Mouse (Mus musculus) granulocyte monocyte progenitor cell, adult 5-6 weeks (primary cell): ENCODE results near the gene Plppr5. TPM values are rescaled to one million over a fixed set of nuclear protein-coding genes. Genes with fewer than 3 reads are reported as not detected.
A peak's percentile ranks its signal among the peaks of the same experiment; 100 is the strongest.

ENCODE experiments used
- ATAC-seq: replicated peaks from 2 replicates; pipeline ENCODE4 v1.8.0; 2016; ENCODE audit warnings: mild to moderate bottlenecking, moderate TSS enrichment, inconsistent platforms; ENCODE audit not compliant: poor library complexity, severe bottlenecking
- total RNA-seq, 2 experiments: library from RNA; stranded (forward) in 1 of 2; stranded (reverse) in 1 of 2; fragments of 200-712, 200-1000 nt in 1 of 2; fragments of >200 nt in 1 of 2; fragmentation: Nextera tagmentation in 1 of 2; gene quantifications; 2 replicates each; pipeline ENCODE4 v1.2.3; 2014 to 2017

The Plppr5 gene
- total RNA-seq (2014; fragmentation: Nextera tagmentation) (not detected in 2 replicates), total RNA-seq (2017) (not detected in 2 replicates)

DNA sequence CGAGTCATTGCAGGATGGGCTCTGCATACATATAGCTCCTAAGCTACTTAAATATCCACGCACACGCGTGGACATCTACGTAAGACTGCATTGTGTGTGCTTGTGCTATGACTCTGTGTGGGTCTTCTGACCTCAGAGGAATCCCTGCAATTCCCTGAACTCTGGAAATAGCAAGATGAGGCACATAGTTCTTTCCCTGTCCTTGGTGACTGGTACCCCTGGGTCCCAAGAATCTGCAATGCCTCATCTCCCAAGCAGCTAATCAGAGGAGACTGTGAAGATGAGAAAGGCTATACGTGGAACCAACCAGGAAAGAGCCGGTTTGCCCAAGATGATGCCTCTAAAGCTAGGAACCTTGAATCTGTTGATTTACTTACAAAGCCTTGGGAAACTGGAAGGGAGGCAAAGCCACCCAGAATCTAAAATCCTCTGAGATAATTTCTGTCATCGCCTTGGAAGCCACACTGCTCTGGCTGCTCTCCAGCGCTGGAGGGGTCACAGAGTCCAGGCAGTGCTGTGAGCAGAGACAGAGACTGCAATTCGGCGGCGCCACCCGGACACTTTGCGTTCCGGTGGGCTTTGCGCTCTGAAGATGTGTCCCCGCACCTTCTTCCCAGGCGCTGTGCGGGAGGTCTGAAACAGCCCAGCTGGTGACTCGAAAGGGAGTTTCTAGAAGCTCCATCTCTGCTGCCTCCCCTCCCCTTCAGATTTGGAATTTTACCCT, at the start of gene Plppr5:
Plppr5 (plus strand) TSS at position 308 of the 724 bp plus-strand sequence.
- ATAC-seq = 0 out of 2 replicates have a peak, but pooled peaks have one; percentile 20

DNA sequence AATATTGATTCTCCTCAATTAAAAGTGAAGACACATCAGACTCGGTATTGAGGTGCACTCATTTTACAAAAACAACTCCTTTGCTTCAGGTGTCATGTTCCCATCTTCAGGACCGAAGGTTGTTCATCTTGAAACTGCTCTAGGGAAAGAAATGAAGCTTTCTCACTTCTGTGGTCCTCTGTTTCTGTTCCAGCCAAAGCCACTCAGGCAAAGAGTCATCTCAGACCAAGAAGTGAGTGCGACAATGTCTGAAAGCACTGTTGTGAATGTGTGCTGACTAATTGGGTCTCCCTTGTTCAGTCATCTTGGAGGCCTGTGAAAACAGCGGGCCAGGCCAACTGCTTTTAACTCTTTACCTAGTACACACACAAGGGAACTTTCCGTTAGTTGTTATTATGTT, 24.7 kb upstream of the Plppr5 start:
- ATAC-seq = no peak

DNA sequence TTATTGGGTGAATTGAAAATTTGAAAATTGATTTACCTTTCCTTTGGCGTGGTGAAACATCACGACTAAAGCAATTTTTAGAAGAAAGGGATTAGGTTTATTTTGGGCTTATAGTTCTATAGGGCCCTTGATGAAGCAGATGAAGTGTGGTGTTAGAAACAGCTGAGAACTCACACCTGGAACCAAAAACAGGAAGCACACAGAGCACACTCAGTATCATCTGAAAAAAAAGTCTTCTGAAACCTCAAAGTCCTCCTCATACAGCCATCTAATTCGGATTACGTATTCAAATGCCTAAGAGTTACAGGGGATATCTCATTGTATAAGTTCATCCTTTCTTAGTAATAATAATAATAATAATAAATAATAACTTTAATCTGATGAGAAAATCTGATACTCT, 24.1 kb upstream of the Plppr5 start:
- ATAC-seq = no peak

GRCm38 (mm10) chr3:117556972-117557371, 17.7 kb upstream of the Plppr5 start:
- ATAC-seq = no peak

GRCm38 (mm10) chr3:117575253-117575927, 754 bp downstream of the Plppr5 start:
- ATAC-seq = peak; percentile 50

DNA sequence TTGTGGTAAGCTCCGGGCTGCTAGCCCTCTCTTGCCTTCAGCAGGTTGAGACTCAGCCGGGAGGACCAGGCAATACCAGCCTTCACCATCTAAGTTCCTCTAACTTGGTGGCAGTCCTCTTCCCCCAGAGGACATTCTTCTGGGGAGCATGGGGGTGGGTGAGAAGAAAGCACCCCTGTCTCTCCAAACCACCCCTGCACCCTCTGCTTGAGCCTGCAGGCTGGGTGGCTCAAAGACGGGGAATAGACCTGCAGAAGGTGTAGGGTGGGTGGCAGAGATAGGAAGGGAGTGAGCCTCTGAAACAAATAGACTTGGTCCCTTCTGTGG, 1.3 kb downstream of the Plppr5 start:
- ATAC-seq = 0 out of 2 replicates have a peak, but pooled peaks have one; percentile 5

DNA sequence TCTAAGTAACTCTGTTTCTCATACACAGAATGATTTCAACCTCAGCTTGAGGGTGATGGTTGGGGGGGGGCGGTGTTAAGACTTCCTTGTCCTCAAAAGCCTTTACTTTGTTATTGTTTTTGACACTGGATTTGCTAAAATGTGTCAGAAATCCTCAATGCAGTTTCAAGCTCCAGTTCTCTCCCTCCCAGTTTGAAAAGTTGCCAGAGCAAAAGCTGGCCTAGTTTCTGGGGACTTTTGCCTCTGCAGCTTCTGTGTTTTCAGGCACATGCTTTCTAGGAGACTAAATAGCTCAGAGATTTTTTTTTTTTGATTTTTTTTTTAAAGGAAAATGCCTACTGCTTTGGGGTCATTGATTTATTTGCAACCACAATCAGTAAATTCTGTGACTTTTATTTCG, 2.7 kb downstream of the Plppr5 start:
- ATAC-seq = no peak

DNA sequence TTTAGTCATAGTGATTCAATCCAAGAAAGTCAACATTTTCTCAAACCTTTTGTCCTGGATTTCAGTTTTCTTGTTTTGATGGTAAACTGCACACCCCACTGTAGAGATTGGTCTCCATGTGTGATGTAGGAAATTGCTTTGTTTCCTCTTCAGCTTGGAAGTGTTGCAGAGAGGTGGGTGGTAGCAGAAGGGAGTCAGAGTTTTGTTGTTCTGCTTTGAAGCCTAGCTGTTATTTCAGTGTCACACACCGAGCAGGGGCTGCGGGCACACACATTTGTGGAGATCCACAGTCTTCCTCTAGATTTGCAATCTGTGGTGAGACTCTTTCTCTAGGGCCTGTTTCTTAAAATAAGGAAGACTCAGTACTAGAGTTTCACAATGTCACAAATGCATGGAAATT, 8.0 kb downstream of the Plppr5 start:
- no peak for ATAC-seq

DNA sequence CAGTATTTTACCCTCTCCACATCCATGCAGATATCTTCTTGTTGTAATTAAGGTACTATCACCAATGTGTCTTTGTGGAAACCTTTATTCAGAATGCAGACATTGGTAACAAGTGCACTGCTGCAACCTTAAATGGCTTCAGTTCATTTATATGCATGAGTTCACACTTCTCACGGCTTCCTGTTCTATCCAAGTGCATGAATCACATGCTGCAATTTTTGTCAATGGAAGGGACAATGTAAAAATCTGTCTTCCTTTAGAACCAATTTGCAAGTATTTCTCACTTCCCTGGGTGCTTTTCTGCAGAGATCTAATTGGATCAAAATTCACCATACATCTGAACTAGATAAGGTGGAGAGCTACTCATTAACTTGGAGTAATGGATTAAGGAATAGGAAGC, 27.8 kb downstream of the Plppr5 start:
- no peak for ATAC-seq

DNA sequence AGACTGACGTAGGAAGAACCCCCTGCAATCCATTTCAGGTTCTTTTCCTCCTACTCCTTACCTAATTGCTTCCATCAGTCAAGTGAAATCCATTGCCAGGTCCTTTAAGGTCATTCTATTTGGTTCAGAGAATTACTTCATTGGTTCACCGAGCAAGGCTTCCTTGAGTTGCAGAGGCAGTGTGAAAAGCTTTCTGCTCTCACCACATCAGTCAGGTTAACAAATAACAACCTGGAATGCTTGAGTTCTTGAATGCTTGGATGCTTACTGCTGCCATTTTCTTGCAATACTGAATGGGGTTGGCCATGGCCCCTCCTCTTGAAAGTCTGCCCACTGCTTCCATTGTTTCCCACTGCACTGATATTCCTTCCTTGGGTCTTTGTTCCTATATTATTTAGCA, 28.8 kb downstream of the Plppr5 start:
- ATAC-seq = no peak

DNA sequence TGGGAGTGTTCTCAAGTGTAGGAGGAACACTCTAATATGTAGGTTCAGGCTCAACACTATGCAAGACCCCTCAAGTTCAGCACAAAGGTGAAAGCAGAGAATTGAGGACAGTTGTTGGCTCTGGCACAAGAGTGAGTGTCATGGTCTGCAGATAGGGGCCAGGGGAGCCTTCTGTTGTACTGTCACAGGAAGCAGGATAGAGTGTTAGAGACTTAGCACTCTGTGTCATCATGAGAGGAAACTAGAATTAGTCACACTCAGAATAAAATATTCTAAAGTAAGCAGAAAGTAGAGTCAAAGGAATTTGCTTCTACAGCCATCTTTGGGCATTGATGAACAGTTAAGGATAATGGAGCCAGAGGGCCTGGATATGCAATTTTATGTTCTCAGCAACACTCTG, 31.7 kb downstream of the Plppr5 start:
- ATAC-seq = no peak

GRCm38 (mm10) chr3:117611453-117611852, 36.8 kb downstream of the Plppr5 start:
- ATAC-seq = no peak

GRCm38 (mm10) chr3:117614856-117615255, 40.2 kb downstream of the Plppr5 start:
- no peak for ATAC-seq

GRCm38 (mm10) chr3:117625257-117626001, 50.8 kb downstream of the Plppr5 start:
- ATAC-seq = no peak

- ATAC-seq = no peak
These were observed 54.2 kb downstream of the Plppr5 start for GRCm38 (mm10) chr3:117628799-117629198.

GRCm38 (mm10) chr3:117630332-117630731, 55.7 kb downstream of the Plppr5 start:
- no peak for ATAC-seq

GRCm38 (mm10) chr3:117648612-117649011, 74.0 kb downstream of the Plppr5 start:
- ATAC-seq = no peak

GRCm38 (mm10) chr3:117664316-117664715, 89.7 kb downstream of the Plppr5 start:
- no peak for ATAC-seq

- no peak for ATAC-seq
These were observed 104.6 kb downstream of the Plppr5 start for GRCm38 (mm10) chr3:117679189-117679588.

DNA sequence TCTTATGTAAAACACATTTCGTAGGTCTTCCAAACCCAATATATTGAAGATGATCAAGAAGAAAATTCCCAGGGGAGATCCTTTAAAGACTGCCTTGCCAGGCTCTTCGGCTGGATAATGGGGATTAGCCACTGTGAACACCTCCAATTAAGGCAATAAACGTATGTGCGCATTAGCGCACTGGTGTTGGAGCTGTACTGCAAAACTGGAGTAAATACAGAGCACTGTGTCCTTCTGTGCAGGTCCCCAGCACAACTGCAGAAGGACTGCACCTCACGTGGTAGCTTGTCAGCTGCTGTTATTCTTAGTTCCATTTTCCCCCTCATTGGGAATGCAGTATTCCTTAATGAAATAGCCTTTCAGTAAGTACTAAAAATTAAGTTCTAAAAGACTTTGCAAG, 110.0 kb downstream of the Plppr5 start:
- ATAC-seq = no peak

DNA sequence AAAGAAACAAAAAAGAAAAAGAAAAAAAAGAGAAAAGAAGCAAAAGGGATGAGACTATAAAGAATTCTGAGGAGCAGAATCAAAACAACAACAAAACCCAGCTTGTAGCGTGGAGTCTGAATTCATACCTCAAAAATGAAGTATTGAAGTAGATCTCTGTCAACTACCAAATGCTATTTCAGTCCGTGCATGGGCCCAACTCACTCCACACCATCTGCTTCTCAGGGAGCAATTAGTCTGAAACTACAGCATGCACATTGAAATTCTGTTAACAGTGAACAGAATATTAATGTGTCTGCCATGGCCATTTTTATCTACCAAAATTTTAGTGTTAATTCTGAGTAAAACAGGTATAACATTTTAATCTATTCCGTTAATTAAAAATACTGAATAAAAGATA, 111.4 kb downstream of the Plppr5 start:
- ATAC-seq = no peak
